Mouse (Mus musculus) adrenal gland, adult 18-20 months (tissue): ENCODE measurements around the gene Cacnb2. TPM values are rescaled to one million over a fixed set of nuclear protein-coding genes. Genes with fewer than 3 reads are reported as not detected.

Experiments used
- DNase-seq, 2 experiments: peaks; one replicate each; pipeline ENCODE4 v3.0.0; 2021 to 2022; ENCODE audit warnings: low spot score in 2 of 2
- total RNA-seq, 2 experiments: library from RNA; stranded (reverse); gene quantifications; 1 replicate in 1 of 2; 2 replicates in 1 of 2; pipeline ENCODE4 v1.2.3; 2021

The Cacnb2 gene
- total RNA-seq, 2 experiments from 2014 or later, result 19.1 to 37.3 TPM

DNA sequence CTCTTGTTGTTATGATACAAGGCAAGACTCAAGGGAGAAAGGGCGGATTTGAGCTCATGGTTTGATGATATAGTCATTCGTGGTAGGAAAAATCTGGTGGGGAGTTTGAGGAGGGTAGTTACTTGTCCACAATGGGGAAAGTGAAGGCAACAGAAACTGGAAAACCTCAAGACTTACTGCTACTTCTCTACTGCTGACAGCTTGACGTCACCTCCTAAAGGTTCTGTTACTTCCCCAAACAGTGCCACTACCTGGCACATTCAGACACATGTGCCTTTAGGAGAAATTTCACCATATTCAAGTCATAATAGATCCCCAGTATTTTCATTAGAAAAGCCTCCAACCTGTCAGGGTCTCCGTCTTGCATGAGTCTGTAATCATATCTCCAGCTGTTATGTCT, 167.7 kb downstream of the Cacnb2 start:
- no peak for DNase-seq

DNA sequence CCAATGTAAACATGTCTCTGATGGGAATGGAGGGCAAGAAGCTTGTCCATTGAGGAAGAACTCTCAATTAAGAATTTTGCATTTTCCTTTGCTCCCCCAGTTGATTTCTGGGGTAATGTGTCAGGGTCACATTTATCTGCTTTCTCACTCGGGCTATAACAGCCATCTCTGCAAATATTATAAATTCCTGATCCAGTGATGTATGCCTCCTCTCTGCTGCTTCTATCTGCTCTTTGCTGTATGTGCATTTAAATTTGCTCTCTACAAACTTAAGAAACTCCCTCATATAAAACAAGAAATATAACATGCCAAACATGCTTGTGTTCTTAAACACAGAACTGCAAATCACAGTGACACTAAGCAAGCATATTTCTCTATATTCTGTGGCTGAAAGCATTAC, 171.5 kb downstream of the Cacnb2 start:
- DNase-seq, result no peak

DNA sequence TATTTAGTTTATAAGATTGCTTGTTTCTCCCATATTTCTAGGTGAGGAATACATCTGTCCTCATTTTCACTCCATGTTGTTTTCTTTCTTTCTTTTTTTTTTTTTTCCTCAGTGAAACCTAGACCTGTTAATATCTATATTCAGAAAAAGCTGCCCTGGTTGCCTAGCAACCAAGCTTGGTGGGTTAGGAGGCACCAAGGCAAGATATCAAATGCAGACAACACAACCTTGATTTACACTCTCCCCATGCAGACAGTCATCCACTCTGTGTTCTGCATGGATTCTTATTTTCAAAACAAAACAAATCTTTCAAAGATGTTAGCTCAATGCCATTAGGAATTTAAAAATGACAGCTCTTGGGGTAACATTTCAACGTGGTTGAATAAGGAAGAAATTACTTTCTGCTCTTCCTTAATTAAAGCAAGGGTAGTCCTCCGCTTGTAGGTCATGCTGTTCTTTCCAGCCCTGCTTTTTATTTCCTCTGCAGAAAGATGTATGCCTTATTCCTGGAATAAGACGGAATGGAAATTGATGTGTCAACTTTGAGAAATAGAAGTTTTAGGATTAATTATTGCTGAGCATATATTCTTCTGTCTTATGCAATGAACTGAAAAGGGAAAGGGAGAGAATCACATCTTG, 172.1 kb downstream of the Cacnb2 start:
- DNase-seq, result no peak

DNA sequence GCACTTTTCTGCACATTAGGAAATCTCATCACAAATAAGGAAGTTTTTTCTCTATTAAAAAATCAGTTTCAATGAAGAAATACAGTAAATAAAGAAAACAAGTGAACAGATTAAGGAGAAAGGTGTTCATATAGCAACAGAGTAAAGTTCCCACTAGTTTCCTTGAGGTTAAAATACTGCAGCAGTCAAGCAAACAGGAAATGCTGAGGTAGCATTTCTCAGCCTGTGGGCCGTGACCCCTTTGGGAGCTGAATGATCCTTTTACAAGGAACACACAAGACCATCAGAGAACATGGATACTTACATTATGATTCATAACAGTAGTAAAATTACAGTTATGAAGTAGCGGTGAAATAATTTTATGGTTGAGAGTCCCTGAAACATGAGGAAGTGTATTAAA, 185.1 kb downstream of the Cacnb2 start:
- no peak for DNase-seq

DNA sequence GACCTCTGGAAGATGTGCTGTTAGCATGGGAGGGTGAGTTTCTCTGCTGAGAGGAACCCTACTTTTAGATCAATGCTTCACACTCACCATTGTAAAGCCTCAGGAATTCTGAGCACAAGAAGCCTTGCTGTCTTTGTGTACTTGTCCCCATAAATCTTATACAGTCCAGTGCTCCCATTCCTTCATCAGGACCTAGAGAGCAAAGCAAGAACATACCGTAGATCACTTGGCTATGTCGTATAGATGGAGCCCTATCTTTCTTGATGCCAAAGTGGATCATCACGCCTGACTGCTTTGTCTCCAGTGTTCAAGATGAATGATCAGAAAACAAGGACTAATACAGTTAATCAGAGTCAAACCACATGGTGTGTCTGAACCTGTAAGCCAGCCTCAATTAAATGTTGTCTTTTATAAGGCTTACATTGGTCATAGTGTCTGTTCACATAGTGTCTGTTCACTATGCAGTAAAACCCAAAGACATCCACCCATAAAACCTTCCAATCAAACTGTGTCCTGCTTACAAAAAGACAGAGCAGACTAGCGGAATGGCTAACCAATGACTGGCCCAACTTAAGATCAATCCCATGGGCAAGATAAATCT, 198.7 kb downstream of the Cacnb2 start:
- no peak for DNase-seq

DNA sequence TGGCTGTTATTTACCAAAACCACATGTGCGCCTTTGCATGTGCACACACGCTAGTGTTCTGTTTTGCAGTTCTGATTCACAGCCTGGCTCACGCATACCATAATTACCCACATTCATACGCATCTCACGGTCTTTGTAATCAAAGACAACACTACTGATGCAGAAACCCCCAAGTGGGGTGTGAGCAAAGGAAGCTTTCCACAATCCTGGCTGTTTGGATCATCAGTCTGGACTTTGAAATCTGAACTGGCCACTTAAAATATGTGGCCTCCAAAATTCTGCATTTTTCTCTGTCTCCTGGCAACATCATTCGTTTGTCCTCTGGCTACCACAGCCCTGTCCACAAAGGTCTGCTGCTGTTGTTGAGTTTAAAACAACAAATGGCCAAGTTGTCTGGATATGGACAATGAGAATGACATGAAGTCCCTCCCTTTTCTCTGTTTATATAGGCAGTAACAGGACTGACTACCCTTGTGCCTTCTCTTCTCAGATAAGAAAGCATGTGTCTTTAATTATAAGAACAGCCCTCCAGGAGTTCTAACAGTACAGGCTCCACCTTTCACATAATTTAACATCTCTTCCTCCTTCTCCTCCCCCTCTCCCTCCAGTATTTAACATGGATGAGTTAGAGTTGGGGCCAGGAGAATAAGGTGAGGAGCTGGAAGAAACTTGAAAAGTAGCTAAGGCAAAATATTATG, 204.9 kb downstream of the Cacnb2 start:
- DNase-seq, result no peak

DNA sequence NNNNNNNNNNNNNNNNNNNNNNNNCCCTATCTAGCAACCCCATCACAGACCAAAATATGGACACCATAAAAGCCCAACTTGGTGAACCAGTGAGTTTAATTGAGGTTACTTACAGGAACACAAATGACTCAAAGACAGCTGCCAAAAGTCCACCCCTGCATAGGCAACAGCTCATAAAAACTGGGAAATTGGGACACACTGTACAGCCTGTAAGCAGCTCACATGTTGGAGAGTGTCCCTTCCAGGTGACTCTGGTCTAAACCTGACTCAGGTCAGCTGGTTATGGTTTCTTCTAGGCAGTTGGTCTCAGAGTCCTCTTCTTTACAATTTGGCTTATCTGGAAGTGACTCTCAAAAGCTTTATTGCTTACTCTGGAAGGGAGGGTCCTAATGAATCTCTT, 212.1 kb downstream of the Cacnb2 start:
- no peak for DNase-seq

DNA sequence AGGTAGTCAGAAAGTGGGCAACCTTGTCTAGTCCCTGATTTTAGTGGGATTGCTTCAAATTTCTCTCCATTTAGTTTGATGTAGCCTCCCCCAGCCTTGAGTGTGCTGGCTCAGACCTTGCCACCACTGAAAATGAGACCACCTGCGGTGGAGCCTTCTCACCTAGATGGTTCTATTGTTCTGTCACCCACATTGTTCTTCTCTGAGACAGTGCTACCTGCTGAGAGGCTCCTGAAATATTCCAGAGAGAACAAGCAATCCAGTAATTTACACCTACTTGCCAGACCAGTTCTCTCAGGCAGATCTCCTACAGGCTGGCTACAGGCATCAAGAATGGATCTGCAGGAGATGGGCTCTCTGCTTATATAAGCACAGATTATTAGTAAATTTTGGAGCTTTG, 215.8 kb downstream of the Cacnb2 start:
- no peak for DNase-seq

DNA sequence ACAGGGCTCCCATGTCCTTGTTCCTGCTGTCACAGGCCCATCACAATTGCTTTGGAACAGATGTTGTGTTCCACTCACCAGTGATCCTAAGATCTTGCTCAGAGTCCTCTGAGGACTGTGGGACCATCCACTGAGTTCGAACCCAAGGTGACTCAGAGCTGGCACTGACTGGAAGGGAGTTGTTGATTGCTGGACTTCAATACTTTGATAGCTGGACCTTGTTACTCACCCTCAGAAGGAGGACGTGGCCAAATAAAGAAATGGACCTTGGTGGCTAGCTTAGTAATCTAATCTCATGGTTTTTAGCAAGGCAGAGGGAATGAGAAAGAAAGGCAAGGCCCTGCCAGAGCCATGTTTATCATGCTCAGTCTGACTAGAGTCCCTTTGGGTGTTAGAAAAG, 218.1 kb downstream of the Cacnb2 start:
- DNase-seq, result peak in 1 of 2 experiments; percentile 31

DNA sequence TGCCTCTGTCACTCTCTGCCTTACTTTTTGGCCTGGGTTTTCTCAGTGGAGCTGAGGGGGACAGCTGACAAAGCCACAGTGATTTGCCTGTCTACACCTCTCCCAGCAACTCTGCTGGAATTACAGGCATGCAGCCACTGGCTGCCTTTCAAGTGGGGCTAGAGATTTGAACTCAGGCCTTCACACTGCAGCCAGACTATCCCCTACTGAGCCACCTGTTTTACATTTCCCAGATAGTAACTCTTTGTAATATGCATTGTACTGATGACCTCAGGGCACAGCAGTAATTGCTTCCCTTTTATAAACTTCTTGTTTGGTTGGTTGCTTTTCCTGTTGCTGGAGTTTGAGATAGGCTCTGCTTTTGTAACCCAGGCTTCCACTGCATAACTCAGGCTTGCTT, 220.2 kb downstream of the Cacnb2 start:
- DNase-seq, result no peak

DNA sequence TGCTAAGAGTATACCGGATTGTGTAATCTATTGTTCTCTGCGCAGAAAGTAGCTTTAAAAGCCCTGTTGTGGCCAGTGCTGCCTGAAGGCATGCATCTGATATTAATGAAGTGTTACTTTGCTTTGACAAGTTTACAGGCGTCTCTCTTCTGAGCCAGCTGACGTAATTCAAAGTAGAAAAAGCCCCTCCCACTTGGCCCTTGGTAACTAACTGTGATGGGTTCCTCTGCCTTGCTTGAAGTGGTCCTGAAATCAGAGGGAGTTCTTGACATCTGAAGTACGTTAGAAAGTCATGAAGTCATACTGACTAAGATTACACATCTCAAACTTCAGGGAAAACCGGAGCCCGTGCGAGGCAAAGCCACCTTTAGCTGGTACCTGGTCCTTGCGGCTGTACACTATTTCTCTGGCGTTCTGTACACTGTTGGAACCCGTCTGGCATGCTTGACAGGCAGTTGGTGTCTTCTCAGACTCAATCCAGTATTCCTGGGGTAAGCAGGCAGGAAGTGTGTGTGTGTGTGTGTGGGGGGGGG, 221.0 kb downstream of the Cacnb2 start:
- no peak for DNase-seq

DNA sequence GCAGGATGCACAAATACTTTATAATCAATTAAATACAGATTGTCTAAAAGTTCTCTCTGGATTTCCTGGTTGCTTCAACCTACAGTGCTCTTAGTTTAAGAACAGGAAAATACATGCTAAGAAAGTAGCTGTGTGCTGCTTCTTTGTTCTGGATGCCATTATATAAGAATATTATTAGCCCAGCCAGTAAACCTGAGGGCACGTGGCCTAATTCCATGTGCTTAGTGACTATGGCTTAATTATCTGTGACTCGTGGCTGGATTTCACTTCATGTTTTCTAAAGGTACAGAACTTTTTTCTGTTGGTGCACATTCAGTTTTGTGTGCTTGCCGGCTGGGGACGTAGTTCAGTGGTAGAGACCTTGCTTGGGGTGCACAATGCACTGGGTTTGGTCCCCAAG, 222.3 kb downstream of the Cacnb2 start:
- no peak for DNase-seq

DNA sequence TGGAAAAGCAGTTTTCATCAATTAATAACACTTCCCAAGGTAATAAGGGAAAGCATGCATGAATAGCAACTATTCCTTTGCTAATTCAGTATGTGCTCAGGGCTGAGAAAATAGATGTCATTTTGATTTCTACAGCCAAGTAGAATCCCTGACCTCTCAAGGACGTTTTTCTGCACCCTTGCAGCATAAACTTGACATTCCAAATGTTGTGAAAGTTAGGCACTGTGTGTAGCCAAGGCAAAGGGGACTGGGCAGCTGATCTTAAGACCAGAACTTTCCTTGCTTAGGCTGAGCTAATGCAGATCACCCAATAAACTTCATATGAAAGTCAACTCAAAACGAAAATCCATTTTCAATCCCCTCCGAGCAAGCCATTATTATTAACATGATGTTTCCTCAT, 226.6 kb downstream of the Cacnb2 start:
- DNase-seq, result no peak

DNA sequence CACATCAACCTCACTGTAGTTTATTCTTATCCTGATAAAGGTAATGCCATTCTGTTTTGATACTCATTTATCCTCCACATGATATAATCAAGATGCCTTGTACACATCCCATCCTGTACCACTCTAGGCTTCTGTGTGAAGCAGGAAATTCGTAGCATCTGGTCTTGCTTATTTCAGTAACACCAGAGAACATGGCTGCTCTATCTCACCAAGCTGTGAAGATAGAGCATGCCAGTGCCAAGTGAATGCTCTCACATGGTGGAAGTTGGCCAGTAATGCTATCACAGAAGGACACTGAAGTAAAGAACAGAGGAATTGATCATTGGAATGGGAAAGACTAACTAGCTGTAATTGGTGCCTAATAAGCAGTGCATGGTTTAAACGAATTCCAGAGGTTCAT, 228.4 kb downstream of the Cacnb2 start:
- no peak for DNase-seq

DNA sequence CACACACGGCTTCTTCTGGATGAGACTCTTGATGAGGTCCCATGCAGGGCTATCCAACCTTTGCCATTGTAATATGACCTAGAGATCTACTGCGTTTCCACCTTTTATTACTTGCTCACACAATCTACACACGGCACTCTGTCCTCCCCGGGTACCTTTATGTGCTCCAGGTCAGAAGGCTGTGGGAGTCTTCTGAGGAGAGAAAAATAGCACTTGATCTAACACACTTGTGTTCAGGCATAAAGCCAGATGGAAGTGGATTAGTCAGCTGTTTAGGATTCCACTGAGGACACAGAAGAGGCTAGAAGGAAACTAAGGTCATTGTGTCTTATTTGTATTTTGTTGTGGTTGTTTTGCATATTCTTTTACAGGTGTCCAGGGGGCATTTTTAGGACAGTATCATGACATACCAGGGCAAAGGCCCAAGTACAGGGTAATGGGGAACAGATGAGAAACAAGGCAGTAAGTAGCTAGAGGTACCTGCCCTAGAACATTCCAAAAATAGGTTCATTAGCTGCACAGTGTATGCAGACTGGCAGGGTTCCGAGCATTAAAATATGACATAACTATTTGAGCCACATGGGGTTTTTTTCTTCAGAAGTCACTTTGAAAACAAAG, 231.9 kb downstream of the Cacnb2 start:
- DNase-seq, result no peak

DNA sequence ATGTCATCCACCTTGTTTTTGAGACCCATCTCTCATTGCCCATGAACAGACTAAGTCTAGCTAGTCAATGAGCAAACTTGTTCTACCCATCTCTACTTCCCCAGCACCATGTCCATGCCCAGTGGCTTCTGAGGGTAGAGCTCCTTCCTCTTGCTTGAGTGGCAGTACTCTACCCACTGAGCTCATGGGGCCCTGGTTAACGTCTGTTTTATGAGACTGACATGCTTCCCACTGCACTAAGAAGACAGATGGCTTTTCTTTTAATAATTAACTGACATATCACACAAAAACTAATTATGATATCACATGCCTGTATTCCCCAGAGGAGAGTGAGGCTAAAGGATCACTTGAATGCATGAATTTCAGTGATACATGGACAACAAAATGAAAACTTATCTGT, 238.4 kb downstream of the Cacnb2 start:
- DNase-seq, result no peak

DNA sequence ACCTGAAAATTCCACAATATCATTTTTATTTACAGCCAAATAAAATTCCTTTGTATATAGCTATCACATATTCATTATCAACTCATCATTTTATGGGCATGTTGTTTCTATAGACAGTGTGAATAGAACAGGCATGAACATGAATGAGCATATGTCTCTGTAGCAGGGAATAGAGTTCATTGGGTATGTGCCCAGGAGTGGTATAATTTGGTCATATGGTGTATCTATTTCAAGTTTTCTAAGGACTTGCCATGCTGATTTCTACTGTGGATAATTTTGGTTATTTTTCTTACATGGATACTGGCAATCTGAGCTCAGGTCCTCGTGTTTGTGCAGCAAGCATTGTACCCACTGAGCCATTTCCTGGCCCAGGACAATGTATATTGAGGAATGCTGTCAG, 243.8 kb downstream of the Cacnb2 start:
- no peak for DNase-seq

DNA sequence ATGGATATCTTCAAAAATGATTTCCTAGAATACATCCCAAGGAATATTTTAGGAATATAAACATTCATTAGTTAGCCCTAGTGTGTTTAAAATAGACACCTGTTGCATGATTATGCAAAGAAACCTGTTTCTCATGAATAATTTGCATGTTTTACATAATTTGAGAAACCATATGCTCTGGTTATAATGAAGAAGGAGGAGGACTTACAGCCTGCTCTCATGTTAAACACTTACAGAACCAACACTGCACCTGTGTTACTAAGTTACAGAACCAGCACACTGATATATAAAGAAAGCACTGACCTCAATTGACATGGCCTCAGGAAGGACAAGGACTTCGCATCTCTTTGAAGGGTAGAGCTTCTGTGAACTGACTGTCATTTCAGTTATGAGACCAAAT, 244.3 kb downstream of the Cacnb2 start:
- no peak for DNase-seq

DNA sequence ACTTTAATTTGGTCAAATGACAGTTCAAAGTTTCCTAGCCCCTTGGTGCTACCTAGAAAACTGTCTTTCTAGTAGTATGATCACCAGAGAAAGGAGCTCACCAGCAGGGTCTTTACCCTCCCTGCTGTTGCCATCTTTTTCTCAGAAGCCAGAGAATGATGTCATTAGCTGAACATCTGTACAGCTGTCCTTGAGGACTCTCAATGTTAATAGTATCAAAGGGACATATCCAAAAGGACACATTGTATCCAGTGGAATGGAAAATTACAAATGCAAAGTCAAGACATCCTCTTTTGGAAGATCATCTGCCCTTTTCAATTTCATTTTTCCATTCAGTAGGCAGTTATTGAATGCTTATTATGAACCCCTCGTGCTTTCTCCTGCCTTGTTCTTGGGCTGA, 247.9 kb downstream of the Cacnb2 start:
- DNase-seq, result no peak

DNA sequence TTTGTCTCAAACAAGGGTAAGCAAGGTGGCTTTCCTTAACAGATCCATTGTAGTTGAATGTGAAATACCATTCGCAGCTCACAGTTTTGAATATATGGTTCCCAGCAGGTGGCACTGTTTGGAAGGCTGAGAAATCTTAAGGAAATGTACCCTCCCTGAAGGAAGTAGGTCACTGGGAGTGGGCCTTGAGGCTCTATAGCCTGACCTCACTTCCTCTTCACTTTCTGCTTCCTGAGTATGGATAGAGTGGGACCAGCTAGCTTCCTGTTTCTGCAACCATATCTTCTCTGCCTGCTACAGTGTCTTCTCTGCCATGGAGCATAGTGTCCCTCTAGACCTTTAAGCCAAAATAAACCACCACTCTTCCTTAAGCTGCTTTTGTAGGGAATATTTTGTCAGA, 248.5 kb downstream of the Cacnb2 start:
- DNase-seq, result no peak

DNA sequence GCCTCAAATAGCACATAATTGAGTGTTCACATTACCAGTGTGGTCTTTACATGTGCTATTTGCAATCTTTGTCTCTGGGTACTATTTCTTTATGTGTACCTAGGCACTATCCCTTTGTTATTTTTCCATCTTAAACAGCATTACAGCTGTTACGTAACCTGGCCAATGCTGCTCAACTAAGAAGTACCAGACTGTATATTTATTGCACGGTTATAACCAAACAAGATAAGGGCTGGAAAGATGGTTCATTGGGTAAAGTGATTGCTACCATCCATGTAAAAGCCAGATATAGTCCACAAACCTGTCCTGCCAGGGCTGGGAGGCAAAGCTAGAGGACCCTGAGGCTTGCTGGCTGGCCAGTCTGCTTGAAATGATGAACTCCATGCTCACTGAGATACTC, 251.2 kb downstream of the Cacnb2 start:
- no peak for DNase-seq

DNA sequence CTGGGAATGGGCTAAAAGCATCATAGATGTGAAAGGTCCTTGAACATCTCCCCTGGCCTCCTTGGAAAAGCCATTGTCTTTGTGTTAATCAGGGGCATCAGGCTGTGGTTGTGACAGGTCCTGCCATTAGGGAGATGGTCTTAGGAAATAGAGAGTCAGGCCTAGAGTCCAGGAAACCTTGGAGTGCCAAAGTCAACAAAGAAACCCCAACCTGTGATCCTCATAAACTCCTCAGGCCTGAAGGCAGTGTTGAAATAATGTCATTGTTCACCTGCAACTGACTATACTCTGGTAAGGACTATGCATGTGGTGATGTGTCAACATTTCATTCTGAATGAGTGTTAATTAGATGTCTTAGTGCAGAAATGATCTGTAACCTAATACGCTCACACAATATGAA, 255.4 kb downstream of the Cacnb2 start:
- DNase-seq, result no peak
